Mouse (Mus musculus) small intestine, adult 2 months (tissue): Measurements from ENCODE around the gene Plekho1. TPM values are rescaled to one million over a fixed set of nuclear protein-coding genes. Genes with fewer than 3 reads are reported as not detected.
A peak's percentile ranks its signal among the peaks of the same experiment; 100 is the strongest.
"Not testable (repeated sequence)": the region's sequence is repeated elsewhere in the genome, so short reads cannot be mapped to it uniquely, and the experiment has no call there.

Experiments
- H3K27ac ChIP-seq: fragments of 200-500 bp; 2 replicates; pipeline ENCODE4 v1.5.1; 2012; ENCODE audit warnings: low read depth, low read length, control low read depth, inconsistent platforms; ENCODE audit not compliant: insufficient read depth
- H3K27me3 ChIP-seq: fragments of 200-500 bp; 2 replicates; pipeline ENCODE4 v1.6.1; 2012; ENCODE audit warnings: mild to moderate bottlenecking, moderate library complexity, low read length, inconsistent platforms; ENCODE audit not compliant: control insufficient read depth, insufficient read depth
- H3K36me3 ChIP-seq: fragments of 200-500 bp; 2 replicates; pipeline ENCODE4 v1.6.1; 2012; ENCODE audit warnings: mild to moderate bottlenecking, low read length, control low read depth, inconsistent platforms; ENCODE audit not compliant: control insufficient read depth, insufficient read depth
- H3K4me1 ChIP-seq: fragments of 200-500 bp; 2 replicates; pipeline ENCODE4 v1.6.1; 2012; ENCODE audit warnings: low read length, inconsistent platforms, mixed read lengths; ENCODE audit not compliant: control insufficient read depth, insufficient read depth, insufficient read length
- H3K4me3 ChIP-seq: fragments of 200-500 bp; 2 replicates; pipeline ENCODE4 v1.5.1; 2012; ENCODE audit warnings: low read depth, mild to moderate bottlenecking, control low read depth, inconsistent platforms, low read length, moderate library complexity
- CTCF ChIP-seq: fragments of 200-500 bp; IDR thresholded peaks from 2 replicates; pipeline ENCODE4 v1.5.1; 2012; ENCODE audit warnings: low read depth, mild to moderate bottlenecking, control low read depth, inconsistent platforms, low read length, moderate library complexity, mixed read lengths; ENCODE audit not compliant: insufficient replicate concordance, insufficient read length; ENCODE audit errors: extremely low read depth
- POLR2A ChIP-seq: fragments of 200-500 bp; IDR thresholded peaks from 2 replicates; pipeline ENCODE4 v1.6.1; 2012; ENCODE audit warnings: low read depth, mild to moderate bottlenecking, control low read depth, inconsistent platforms, low read length, moderate library complexity
- WGBS: fragments of 180-500 bp; shearing (Covaris S2); methylation state at CpG from one replicate; pipeline ENCODE4 v1.1.7; 2018; 5-methylcytosine and 5-hydroxymethylcytosine counted together
- polyA plus RNA-seq: library from polyadenylated mRNA; depleted of rRNA; stranded (reverse); fragments of >200 nt; gene quantifications from 2 replicates; pipeline ENCODE4 v1.2.3, GENCODE M21; 2012

The Plekho1 gene
- polyA plus RNA-seq, 1 experiment = 31.3 TPM

- H3K4me3 ChIP-seq = no peak overlapping the region
- 78% methylated on average over 9 of the region's 9 CpGs for WGBS
- no peak overlapping the region for H3K27ac ChIP-seq
- TF ChIP-seq POLR2A (no peak), CTCF (no peak)
- H3K4me1 ChIP-seq = no peaks in the 10 kb centered on the region
- H3K36me3 ChIP-seq = no peaks in the 10 kb centered on the region
- H3K27me3 ChIP-seq = peaks cover 5% of the 10 kb centered on the region; the same call in 1 of the 2 replicates
Measured at GRCm38 (mm10) chr3:95978265-95978664, 17.5 kb downstream of the Plekho1 start.

- not testable (repeated sequence) for H3K4me1 ChIP-seq, H3K4me3 ChIP-seq, H3K36me3 ChIP-seq
- peak overlapping the region; percentile 51; the same call in 1 of the 2 replicates for H3K27ac ChIP-seq
- H3K27me3 ChIP-seq = peaks cover 11% of the 10 kb centered on the region; the same call in 1 of the 2 replicates
- WGBS = 89% methylated on average over 7 of the region's 7 CpGs
Measured at GRCm38 (mm10) chr3:95977587-95977986, 18.2 kb downstream of the Plekho1 start.

DNA sequence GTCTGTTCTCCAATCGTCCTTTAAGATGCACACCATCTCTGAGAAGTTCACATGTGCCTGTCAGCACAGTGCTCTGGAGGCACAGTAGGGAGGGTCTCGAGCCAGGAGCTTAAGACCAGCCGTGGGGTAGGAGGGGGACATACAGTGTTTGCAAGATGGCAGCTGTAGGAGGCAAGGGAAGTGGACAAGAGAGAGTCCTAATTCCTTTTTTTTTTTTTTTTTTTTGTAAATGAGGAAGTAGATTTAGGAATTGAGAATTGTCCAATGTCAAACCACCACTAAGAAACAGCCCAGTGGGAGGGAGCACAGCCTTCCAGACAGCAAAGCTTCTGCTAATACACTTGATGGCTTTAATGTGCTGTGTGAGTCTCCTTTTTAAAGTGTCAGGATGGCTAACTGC lies 18.7 kb downstream of the Plekho1 start:
- H3K4me3 ChIP-seq = no peak overlapping the region
- no peaks in the 10 kb centered on the region for H3K4me1 ChIP-seq
- H3K36me3 ChIP-seq = no peaks in the 10 kb centered on the region
- TF ChIP-seq CTCF = no peak
- TF ChIP-seq POLR2A = no peak
- WGBS = 63% methylated on average over 3 of the region's 3 CpGs
- H3K27me3 ChIP-seq = peaks cover 14% of the 10 kb centered on the region; the same call in 1 of the 2 replicates
- H3K27ac ChIP-seq = peak overlapping the region; percentile 51; the same call in 1 of the 2 replicates

DNA sequence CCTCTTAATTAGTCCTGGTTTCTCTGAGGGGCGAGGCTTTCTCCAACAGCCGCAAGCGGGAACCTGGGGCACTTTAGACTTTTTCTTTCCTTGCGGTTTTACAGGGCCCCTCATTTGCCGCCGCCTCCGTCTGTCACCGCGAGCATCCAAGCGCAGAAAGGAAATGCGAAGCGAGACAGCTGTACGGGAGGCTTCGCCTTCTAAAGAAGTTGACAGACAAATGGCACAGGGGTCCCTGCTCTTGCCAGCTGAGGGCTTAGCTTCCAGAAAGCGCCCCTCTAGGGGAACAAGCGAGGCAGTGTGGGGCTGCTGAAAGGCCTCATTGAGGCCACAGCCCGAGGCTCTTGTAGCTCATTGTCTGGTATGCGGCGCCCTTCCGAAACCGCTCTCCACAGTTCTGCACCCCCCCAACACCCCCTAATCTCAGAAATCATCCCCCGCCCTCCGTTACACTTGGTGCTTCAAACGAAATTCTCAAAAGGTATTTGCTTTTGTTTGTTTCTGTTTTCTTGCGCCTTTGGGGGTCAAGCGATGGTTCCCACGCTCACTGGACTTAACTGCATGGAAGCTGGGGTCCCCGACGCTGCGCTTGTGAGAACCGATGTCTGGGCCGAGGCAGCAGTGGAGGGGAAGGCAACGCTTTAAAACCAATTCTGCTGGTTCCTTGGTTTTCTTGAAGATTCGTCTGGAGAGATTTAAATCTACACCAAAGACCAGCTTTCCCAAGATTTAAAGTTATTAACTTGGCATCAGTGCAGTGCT lies 22.7 kb downstream of the Plekho1 start:
- H3K4me3 ChIP-seq = peak overlapping the region; percentile 39
- no peak for TF ChIP-seq CTCF
- H3K27me3 ChIP-seq = peaks cover 15% of the 10 kb centered on the region; the same call in 1 of the 2 replicates
- H3K36me3 ChIP-seq = no peaks in the 10 kb centered on the region
- no peaks in the 10 kb centered on the region for H3K4me1 ChIP-seq
- 12% methylated on average over 34 of the region's 34 CpGs for WGBS
- H3K27ac ChIP-seq = peak overlapping the region; percentile 59

DNA sequence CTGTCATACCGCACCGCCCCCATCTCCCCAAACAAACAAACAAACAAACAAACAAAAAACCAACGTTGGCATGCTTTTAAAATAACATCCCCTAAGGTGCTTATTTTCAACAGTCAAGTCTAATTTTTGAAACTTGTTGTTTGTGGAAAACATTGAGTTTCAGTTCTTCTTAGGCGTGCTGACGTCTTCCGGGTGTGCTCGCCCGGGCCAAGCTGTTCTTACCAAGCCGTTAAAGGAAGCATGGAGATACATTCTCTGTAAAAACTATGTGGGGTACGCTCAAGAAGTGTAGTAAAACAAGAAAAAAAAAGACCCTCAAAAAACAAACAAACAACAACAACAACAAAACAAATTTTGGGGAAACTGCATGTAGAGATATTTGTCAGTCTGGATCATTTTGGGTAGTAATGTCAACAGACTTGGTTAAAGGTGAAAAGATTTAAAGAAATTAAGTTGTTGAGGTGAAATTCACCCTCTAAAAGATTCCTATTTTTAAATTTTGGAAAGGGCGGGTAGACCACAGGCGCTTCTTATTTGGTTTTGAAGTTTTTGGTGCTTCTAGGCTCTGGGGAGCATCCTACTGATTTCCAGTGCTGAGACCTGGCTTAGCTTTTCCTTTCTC lies 23.4 kb downstream of the Plekho1 start:
- Histone ChIP-seq H3K4me3 (peak overlapping the region; percentile 39; the same call in 1 of the 2 replicates), H3K4me1 (no peaks in the 10 kb centered on the region), H3K27ac (peak overlapping the region; percentile 84), H3K27me3 (peaks cover 15% of the 10 kb centered on the region; the same call in 1 of the 2 replicates), H3K36me3 (no peaks in the 10 kb centered on the region)
- WGBS = 80% methylated on average over 12 of the region's 12 CpGs
- TF ChIP-seq POLR2A (no peak), CTCF (no peak)

DNA sequence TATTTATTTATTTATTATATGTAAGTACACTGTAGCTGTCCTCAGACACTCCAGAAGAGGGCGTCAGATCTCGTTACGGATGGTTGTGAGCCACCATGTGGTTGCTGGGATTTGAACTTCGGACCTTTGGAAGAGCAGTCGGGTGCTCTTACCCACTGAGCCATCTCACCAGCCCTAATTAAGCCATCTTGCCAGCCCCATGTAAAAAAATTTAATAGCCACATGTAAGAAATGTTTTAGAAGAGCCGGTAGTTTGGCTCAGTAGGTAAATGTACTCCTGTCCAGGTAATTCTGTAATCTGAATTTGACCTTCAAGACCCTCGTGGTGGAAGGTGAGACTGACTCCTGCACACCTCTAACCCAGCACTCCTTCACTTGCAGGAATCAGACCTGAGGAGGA lies 25.1 kb downstream of the Plekho1 start:
- not testable (repeated sequence) for H3K27ac ChIP-seq, H3K4me3 ChIP-seq, H3K36me3 ChIP-seq, H3K4me1 ChIP-seq
- peaks cover 15% of the 10 kb centered on the region; the same call in 1 of the 2 replicates for H3K27me3 ChIP-seq
- 39% methylated on average over 7 of the region's 7 CpGs for WGBS

GRCm38 (mm10) chr3:95969277-95969676 lies 26.5 kb downstream of the Plekho1 start:
- Histone ChIP-seq H3K36me3 (no peaks in the 10 kb centered on the region), H3K4me3 (no peak overlapping the region), H3K27ac (no peak overlapping the region), H3K27me3 (peaks cover 15% of the 10 kb centered on the region; the same call in 1 of the 2 replicates), H3K4me1 (no peaks in the 10 kb centered on the region)
- no peak for TF ChIP-seq POLR2A
- no peak for TF ChIP-seq CTCF
- WGBS = 89% methylated on average over 1 of the region's 1 CpGs
